Mouse (Mus musculus) midbrain, postnatal 0 days (tissue): ENCODE measurements around the gene Gltpd2. TPM values are rescaled to one million over a fixed set of nuclear protein-coding genes. Genes with fewer than 3 reads are reported as not detected.
"Not testable (repeated sequence)": the region's sequence is repeated elsewhere in the genome, so short reads cannot be mapped to it uniquely, and the experiment has no call there.

Experiments
- ATAC-seq: fragments of 200-750 bp; cut with Nextera tagmentation; 2 replicates; pipeline ENCODE4 v1.8.0; 2017; ENCODE audit warnings: moderate number of reproducible peaks, mild to moderate bottlenecking, moderate TSS enrichment, moderate library complexity; ENCODE audit not compliant: low FRiP score
- DNase-seq: peaks from one replicate; pipeline ENCODE4 v3.0.0-alpha.2; 2015; ENCODE audit warnings: low spot score
- H3K27ac ChIP-seq: fragments of 300-500 bp; sonication (generic); 2 replicates; pipeline ENCODE4 v1.5.1; 2014; ENCODE audit warnings: low read depth, mild to moderate bottlenecking, low read length, mixed read lengths
- H3K27me3 ChIP-seq: fragments of 300-500 bp; sonication (generic); 2 replicates; pipeline ENCODE4 v1.6.1; 2014; ENCODE audit warnings: low read length, control low read depth, mixed read lengths; ENCODE audit not compliant: insufficient read depth
- H3K36me3 ChIP-seq: fragments of 300-500 bp; sonication (generic); 2 replicates; pipeline ENCODE4 v1.6.1; 2014; ENCODE audit warnings: low read length, control low read depth, mixed read lengths; ENCODE audit not compliant: insufficient read depth
- H3K4me1 ChIP-seq: fragments of 300-500 bp; sonication (generic); 2 replicates; pipeline ENCODE4 v1.6.1; 2014; ENCODE audit warnings: mild to moderate bottlenecking, control low read depth, antibody characterized with exemption, low read length, mixed read lengths; ENCODE audit not compliant: insufficient read depth
- H3K4me2 ChIP-seq: fragments of 300-500 bp; sonication (generic); 2 replicates; pipeline ENCODE4 v1.6.1; 2014; ENCODE audit warnings: low read depth, mild to moderate bottlenecking, low read length, mixed read lengths; ENCODE audit not compliant: poor library complexity, severe bottlenecking
- H3K4me3 ChIP-seq: fragments of 300-500 bp; sonication (generic); 2 replicates; pipeline ENCODE4 v1.5.1; 2014; ENCODE audit warnings: low read depth, mild to moderate bottlenecking, low read length, moderate library complexity
- H3K9ac ChIP-seq: fragments of 300-500 bp; sonication (generic); replicated peaks from 2 replicates; pipeline ENCODE4 v1.6.1; 2014; ENCODE audit warnings: mild to moderate bottlenecking, low read length, moderate library complexity, mixed read lengths; ENCODE audit not compliant: poor library complexity, severe bottlenecking
- H3K9me3 ChIP-seq: fragments of 300-500 bp; sonication (generic); 2 replicates; pipeline ENCODE4 v1.6.1; 2016; ENCODE audit warnings: low read length, control low read depth
- CTCF ChIP-seq: IDR thresholded peaks from 2 replicates; pipeline ENCODE4 v1.5.1; 2016; ENCODE audit warnings: antibody characterized with exemption, mild to moderate bottlenecking
- WGBS: fragments of 180-500 bp; shearing (Covaris S2); extraction: QIAGEN DNeasy Blood & Tissue Kit; methylation state at CpG from one replicate; pipeline ENCODE4 v1.1.7; 2014; 5-methylcytosine and 5-hydroxymethylcytosine counted together
- polyA plus RNA-seq: library from polyadenylated mRNA; unstranded; fragments of >200 nt; fragmentation: Nextera tagmentation; extraction: Ambion mirVana; gene quantifications from 2 replicates; pipeline ENCODE4 v1.2.1, GENCODE M21; 2015
- total RNA-seq: library from RNA; depleted of rRNA; stranded (reverse); fragments of >200 nt; gene quantifications from 2 replicates; pipeline ENCODE4 v1.2.3, GENCODE M21; 2014

The Gltpd2 gene
- total and polyA plus RNA-seq, 2 experiments from 2014 or later, result 0.21 TPM; not detected in 1

DNA sequence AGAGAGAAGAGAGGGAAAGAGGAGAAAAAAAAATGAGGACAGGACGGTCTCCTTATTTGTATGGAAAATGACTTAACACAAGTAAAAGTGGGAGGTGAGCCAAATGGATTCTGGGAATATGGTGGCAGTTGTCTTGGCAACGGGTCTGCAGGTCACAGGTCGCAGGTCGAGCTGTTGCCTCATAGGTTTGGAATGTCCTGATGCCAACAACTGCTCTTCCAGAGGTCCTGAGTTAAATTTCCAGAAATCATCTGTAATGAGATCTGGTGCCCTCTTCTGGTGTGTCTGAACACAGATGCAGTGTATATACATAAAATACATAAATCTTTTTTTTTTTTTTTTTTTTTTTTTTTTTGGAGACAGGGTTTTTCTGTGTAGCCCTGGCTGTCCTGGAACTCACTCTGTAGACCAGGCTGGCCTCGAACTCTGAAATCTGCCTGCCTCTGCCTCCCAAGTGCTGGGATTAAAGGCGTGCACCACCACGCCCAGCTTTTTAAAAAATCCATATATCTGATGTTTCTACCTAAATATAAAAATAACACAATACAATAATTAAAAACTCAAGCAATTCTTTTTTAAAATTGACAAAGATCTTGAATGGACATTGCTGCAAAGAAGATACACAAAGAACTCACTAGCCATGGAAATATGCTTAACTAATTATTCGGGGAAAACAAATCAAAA is 4.5 kb downstream of the Gltpd2 start:
- ATAC-seq, H3K4me1 ChIP-seq, H3K27ac ChIP-seq, H3K9ac ChIP-seq, H3K4me3 ChIP-seq, DNase-seq, H3K9me3 ChIP-seq, H3K4me2 ChIP-seq, H3K27me3 ChIP-seq: not testable (repeated sequence)
- TF ChIP-seq CTCF, result peak; percentile 27; the same call in 1 of the 2 replicates
- WGBS, result 91% methylated on average over 8 of the region's 8 CpGs
- H3K36me3 ChIP-seq, result peaks cover 15% of the 10 kb centered on the region

DNA sequence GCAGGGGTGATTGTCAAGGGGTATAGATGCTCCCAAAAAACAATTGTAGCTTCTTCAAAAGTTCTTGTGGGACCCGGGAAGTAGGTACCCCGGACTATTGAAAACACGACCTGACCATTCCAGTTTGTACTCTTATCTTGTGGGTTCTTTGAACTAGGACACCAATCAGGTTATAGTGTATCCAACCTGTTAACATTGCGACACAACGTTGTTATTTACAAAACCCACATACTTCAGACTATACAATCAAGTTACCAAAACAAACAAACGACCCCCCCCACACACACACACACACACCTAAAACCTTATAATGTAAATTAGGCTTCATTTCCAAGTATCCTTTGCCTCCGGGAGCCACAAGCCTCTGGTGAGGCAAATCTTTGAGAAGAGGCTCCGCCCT is 5.8 kb downstream of the Gltpd2 start:
- 0 out of 2 replicates have a peak, but pooled peaks cover 4% of the 10 kb centered on the region for H3K4me1 ChIP-seq
- TF ChIP-seq CTCF, result no peak
- H3K27me3 ChIP-seq, result no peaks in the 10 kb centered on the region
- peak; percentile 7; the same call in 1 of the 2 replicates for ATAC-seq
- no peak overlapping the region for H3K9ac ChIP-seq
- peak overlapping the region; percentile 69 for H3K4me2 ChIP-seq
- H3K9me3 ChIP-seq, result no peaks in the 10 kb centered on the region
- peak overlapping the region; percentile 62 for H3K4me3 ChIP-seq
- 7% methylated on average over 8 of the region's 8 CpGs for WGBS
- peaks cover 22% of the 10 kb centered on the region for H3K36me3 ChIP-seq
- H3K27ac ChIP-seq, result no peak overlapping the region
- DNase-seq, result no peak

- under 1% methylated on average over 25 of the region's 26 CpGs for WGBS
- no peaks in the 10 kb centered on the region for H3K9me3 ChIP-seq
- peak within 1 kb of the TSS; percentile 69 for H3K4me2 ChIP-seq
- H3K4me1 ChIP-seq, result 0 out of 2 replicates have a peak, but pooled peaks cover 4% of the 10 kb centered on the region
- peak within 1 kb of the TSS; percentile 69 for H3K27ac ChIP-seq
- peak; percentile 90 for ATAC-seq
- no peak for TF ChIP-seq CTCF
- no peaks in the 10 kb centered on the region for H3K27me3 ChIP-seq
- peak within 1 kb of the TSS; percentile 80 for H3K9ac ChIP-seq
- peak; percentile 99 for DNase-seq
- H3K36me3 ChIP-seq, result peaks cover 22% of the 10 kb centered on the region
- H3K4me3 ChIP-seq, result peak within 1 kb of the TSS; percentile 62
Measured at GRCm38 (mm10) chr11:70525184-70525678, 6.2 kb downstream of the Gltpd2 start, which contains the start of gene Psmb6. Psmb6 (plus strand) TSS chr11:70525367.

GRCm38 (mm10) chr11:70525726-70526125 is 6.7 kb downstream of the Gltpd2 start:
- Histone ChIP-seq H3K27me3 (no peaks in the 10 kb centered on the region), H3K9me3 (no peaks in the 10 kb centered on the region), H3K27ac (peak overlapping the region; percentile 69), H3K9ac (peak overlapping the region; percentile 80), H3K4me1 (0 out of 2 replicates have a peak, but pooled peaks cover 4% of the 10 kb centered on the region), H3K4me3 (peak overlapping the region; percentile 62), H3K4me2 (peak overlapping the region; percentile 69), H3K36me3 (peaks cover 22% of the 10 kb centered on the region)
- DNase-seq, result no peak
- ATAC-seq, result peak; percentile 50; the same call in 1 of the 2 replicates
- 1% methylated on average over 12 of the region's 12 CpGs for WGBS
- TF ChIP-seq CTCF, result no peak

DNA sequence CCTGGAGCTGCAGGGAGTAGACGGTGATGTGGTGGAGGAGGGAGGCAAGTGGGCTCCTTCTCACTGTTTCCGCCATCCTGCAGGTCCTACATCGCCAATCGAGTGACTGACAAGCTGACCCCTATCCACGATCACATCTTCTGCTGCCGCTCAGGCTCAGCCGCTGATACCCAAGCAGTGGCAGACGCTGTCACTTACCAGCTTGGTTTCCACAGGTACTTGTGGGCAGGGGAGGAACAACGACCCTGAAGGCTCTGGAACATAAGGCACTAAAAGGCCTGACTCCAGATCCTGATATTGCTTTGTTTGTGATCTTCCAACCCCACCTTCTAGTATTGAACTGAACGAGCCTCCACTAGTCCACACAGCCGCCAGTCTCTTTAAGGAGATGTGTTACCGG is 7.2 kb downstream of the Gltpd2 start:
- no peak for DNase-seq
- ATAC-seq, result no peak
- H3K36me3 ChIP-seq, result peaks cover 22% of the 10 kb centered on the region
- 0 out of 2 replicates have a peak, but pooled peaks cover 4% of the 10 kb centered on the region for H3K4me1 ChIP-seq
- H3K27me3 ChIP-seq, result no peaks in the 10 kb centered on the region
- H3K9me3 ChIP-seq, result no peaks in the 10 kb centered on the region
- H3K4me3 ChIP-seq, result peak overlapping the region; percentile 62
- 89% methylated on average over 12 of the region's 12 CpGs for WGBS
- no peak for TF ChIP-seq CTCF
- peak overlapping the region; percentile 69 for H3K4me2 ChIP-seq
- H3K27ac ChIP-seq, result no peak overlapping the region
- H3K9ac ChIP-seq, result peak overlapping the region; percentile 80; the same call in 1 of the 2 replicates

- WGBS, result 93% methylated on average over 7 of the region's 7 CpGs
- H3K4me2 ChIP-seq, result no peak overlapping the region
- TF ChIP-seq CTCF, result no peak
- no peak overlapping the region for H3K27ac ChIP-seq
- DNase-seq (no peak), ATAC-seq (no peak)
- 0 out of 2 replicates have a peak, but pooled peaks cover 4% of the 10 kb centered on the region for H3K4me1 ChIP-seq
- peaks cover 22% of the 10 kb centered on the region for H3K36me3 ChIP-seq
- H3K27me3 ChIP-seq, result no peaks in the 10 kb centered on the region
- no peaks in the 10 kb centered on the region for H3K9me3 ChIP-seq
- H3K9ac ChIP-seq, result no peak overlapping the region
- H3K4me3 ChIP-seq, result no peak overlapping the region
Measured at GRCm38 (mm10) chr11:70528610-70529009, 9.6 kb downstream of the Gltpd2 start.
